Mouse (Mus musculus) lung, adult 2 months (tissue): ENCODE data around the gene Clpsl2.

ENCODE experiments used
- CTCF ChIP-seq: fragments of 200-500 bp; IDR thresholded peaks from 2 replicates; pipeline ENCODE4 v1.5.1; 2011; ENCODE audit warnings: mild to moderate bottlenecking, low read length, control low read depth; ENCODE audit not compliant: insufficient read depth
- POLR2A ChIP-seq: fragments of 200-500 bp; IDR thresholded peaks from 2 replicates; pipeline ENCODE4 v1.6.1; 2011; ENCODE audit warnings: low read depth, mild to moderate bottlenecking, control low read depth, low read length, borderline replicate concordance; ENCODE audit errors: extremely low read depth

DNA sequence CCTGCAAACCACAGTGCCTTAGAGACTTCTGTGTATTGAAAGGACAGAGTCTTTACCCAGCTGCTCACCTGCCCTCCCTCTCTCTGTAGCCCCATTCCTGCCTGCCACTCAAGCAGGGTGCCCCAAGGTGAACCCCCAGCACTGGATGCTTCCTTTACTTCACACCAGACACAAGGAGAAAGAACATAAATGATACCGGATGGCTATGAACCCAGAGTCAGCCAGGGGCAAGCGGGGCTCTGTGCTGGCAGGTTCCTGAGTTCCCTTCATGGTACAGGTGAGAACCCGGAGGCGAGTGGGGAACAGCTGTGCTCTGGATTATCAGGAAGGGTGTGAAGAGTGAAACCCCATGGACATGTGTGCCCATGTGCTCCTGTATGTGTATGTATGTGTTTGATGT is 43.6 kb upstream of the Clpsl2 start:
- TF ChIP-seq POLR2A = no peak
- TF ChIP-seq CTCF = no peak
